Mouse (Mus musculus): ENCODE data around the gene Map2k6. TPM values are rescaled to one million over a fixed set of nuclear protein-coding genes. Genes with fewer than 3 reads are reported as not detected.
"Not testable (repeated sequence)": the region's sequence is repeated elsewhere in the genome, so short reads cannot be mapped to it uniquely, and the experiment has no call there.

Map2k6 gene
- 17.8 and 18.9 TPM in 2 replicates for polyA plus RNA-seq (2015; fragmentation: Nextera tagmentation; extraction: Ambion mirVana)

- Histone ChIP-seq H3K4me2 (replicated peaks) (peak within 1 kb of the TSS; percentile 72), H3K4me1 (replicated peaks) (peaks cover 3% of the 10 kb centered on the region; the same call in 1 of the 2 replicates), H3K36me3 (no peaks in the 10 kb centered on the region), H3K27me3 (replicated peaks) (no peaks in the 10 kb centered on the region), H3K9me3 (no peaks in the 10 kb centered on the region), H3K4me3 (replicated peaks) (peak within 1 kb of the TSS; percentile 60), H3K27ac (peak within 1 kb of the TSS; percentile 68; the same call in 1 of the 2 replicates), H3K9ac (peak within 1 kb of the TSS; percentile 49)
- ATAC-seq: peak; percentile 95
- 9% methylated on average over 20 of the region's 20 CpGs for WGBS
These were observed at the start of gene Map2k6 for GRCm38 (mm10) chr11:110398553-110399239. Map2k6 (plus strand) TSS chr11:110399122.

- Histone ChIP-seq H3K27me3 (replicated peaks) (no peaks in the 10 kb centered on the region), H3K9me3 (no peaks in the 10 kb centered on the region), H3K4me2 (replicated peaks) (no peak overlapping the region), H3K27ac (no peak overlapping the region), H3K4me1 (replicated peaks) (no peaks in the 10 kb centered on the region), H3K36me3 (no peaks in the 10 kb centered on the region), H3K4me3 (replicated peaks) (no peak overlapping the region), H3K9ac (no peak overlapping the region)
- no peak for ATAC-seq
- WGBS: 78% methylated on average over 9 of the region's 9 CpGs
These were observed 44.7 kb upstream of the Map2k6 start for GRCm38 (mm10) chr11:110354261-110354660.

- H3K4me2 ChIP-seq (replicated peaks); H3K36me3 ChIP-seq; ATAC-seq; H3K9me3 ChIP-seq; H3K9ac ChIP-seq; H3K27me3 ChIP-seq (replicated peaks); H3K4me3 ChIP-seq (replicated peaks); H3K4me1 ChIP-seq (replicated peaks); H3K27ac ChIP-seq: not testable (repeated sequence)
- WGBS: 85% methylated on average over 9 of the region's 9 CpGs
These were observed 43.8 kb upstream of the Map2k6 start for GRCm38 (mm10) chr11:110355131-110355530.

- no peak for ATAC-seq
- Histone ChIP-seq H3K9ac (no peak overlapping the region), H3K4me1 (replicated peaks) (no peaks in the 10 kb centered on the region), H3K36me3 (no peaks in the 10 kb centered on the region), H3K27me3 (replicated peaks) (no peaks in the 10 kb centered on the region), H3K27ac (no peak overlapping the region), H3K4me2 (replicated peaks) (no peak overlapping the region), H3K4me3 (replicated peaks) (no peak overlapping the region), H3K9me3 (no peaks in the 10 kb centered on the region)
- WGBS: 67% methylated on average over 16 of the region's 16 CpGs
These were observed 41.0 kb upstream of the Map2k6 start for GRCm38 (mm10) chr11:110357756-110358551.

- Histone ChIP-seq H3K4me1 (replicated peaks) (no peaks in the 10 kb centered on the region; the same call in 1 of the 2 replicates), H3K27ac (no peak overlapping the region), H3K27me3 (replicated peaks) (no peaks in the 10 kb centered on the region), H3K9ac (no peak overlapping the region), H3K36me3 (no peaks in the 10 kb centered on the region), H3K4me2 (replicated peaks) (no peak overlapping the region), H3K9me3 (no peaks in the 10 kb centered on the region), H3K4me3 (replicated peaks) (no peak overlapping the region)
- ATAC-seq: no peak
- 74% methylated on average over 3 of the region's 3 CpGs for WGBS
These were observed 33.9 kb upstream of the Map2k6 start for GRCm38 (mm10) chr11:110365016-110365415.

- no peak overlapping the region for H3K27ac ChIP-seq
- H3K4me3 ChIP-seq (replicated peaks): no peak overlapping the region
- H3K4me2 ChIP-seq (replicated peaks): no peak overlapping the region
- no peaks in the 10 kb centered on the region; the same call in 1 of the 2 replicates for H3K4me1 ChIP-seq (replicated peaks)
- H3K36me3 ChIP-seq: no peaks in the 10 kb centered on the region
- no peaks in the 10 kb centered on the region for H3K27me3 ChIP-seq (replicated peaks)
- 77% methylated on average over 3 of the region's 3 CpGs for WGBS
- H3K9ac ChIP-seq: no peak overlapping the region
- ATAC-seq: no peak
- H3K9me3 ChIP-seq: no peaks in the 10 kb centered on the region
These were observed 32.0 kb upstream of the Map2k6 start for GRCm38 (mm10) chr11:110366902-110367301.

- 90% methylated on average over 13 of the region's 13 CpGs for WGBS
- H3K27ac ChIP-seq: no peak overlapping the region
- H3K27me3 ChIP-seq (replicated peaks): no peaks in the 10 kb centered on the region
- no peaks in the 10 kb centered on the region for H3K36me3 ChIP-seq
- no peak overlapping the region for H3K4me3 ChIP-seq (replicated peaks)
- H3K9ac ChIP-seq: no peak overlapping the region
- H3K9me3 ChIP-seq: no peaks in the 10 kb centered on the region
- no peaks in the 10 kb centered on the region; the same call in 1 of the 2 replicates for H3K4me1 ChIP-seq (replicated peaks)
- H3K4me2 ChIP-seq (replicated peaks): no peak overlapping the region
- ATAC-seq: no peak
These were observed 31.3 kb upstream of the Map2k6 start for GRCm38 (mm10) chr11:110367638-110368037.

GRCm38 (mm10) chr11:110369312-110370019, 29.5 kb upstream of the Map2k6 start:
- no peaks in the 10 kb centered on the region; the same call in 1 of the 2 replicates for H3K4me1 ChIP-seq (replicated peaks)
- H3K9ac ChIP-seq: no peak overlapping the region
- peak; percentile 68; the same call in 1 of the 2 replicates for ATAC-seq
- peak overlapping the region; percentile 24; the same call in 1 of the 2 replicates for H3K4me2 ChIP-seq (replicated peaks)
- no peak overlapping the region for H3K4me3 ChIP-seq (replicated peaks)
- no peak overlapping the region for H3K27ac ChIP-seq
- H3K36me3 ChIP-seq: no peaks in the 10 kb centered on the region
- no peaks in the 10 kb centered on the region for H3K9me3 ChIP-seq
- 19% methylated on average over 15 of the region's 15 CpGs for WGBS
- no peaks in the 10 kb centered on the region for H3K27me3 ChIP-seq (replicated peaks)

GRCm38 (mm10) chr11:110371827-110372226, 27.1 kb upstream of the Map2k6 start:
- no peak overlapping the region for H3K27ac ChIP-seq
- H3K4me3 ChIP-seq (replicated peaks): no peak overlapping the region
- no peak overlapping the region for H3K4me2 ChIP-seq (replicated peaks)
- no peak overlapping the region for H3K9ac ChIP-seq
- WGBS: 59% methylated on average over 8 of the region's 8 CpGs
- no peak for ATAC-seq
- H3K4me1 ChIP-seq (replicated peaks): no peaks in the 10 kb centered on the region; the same call in 1 of the 2 replicates
- no peaks in the 10 kb centered on the region for H3K36me3 ChIP-seq
- no peaks in the 10 kb centered on the region for H3K27me3 ChIP-seq (replicated peaks)
- H3K9me3 ChIP-seq: no peaks in the 10 kb centered on the region

GRCm38 (mm10) chr11:110372266-110372954, 26.5 kb upstream of the Map2k6 start:
- Histone ChIP-seq H3K9me3 (no peaks in the 10 kb centered on the region), H3K4me2 (replicated peaks) (no peak overlapping the region), H3K4me3 (replicated peaks) (no peak overlapping the region), H3K36me3 (no peaks in the 10 kb centered on the region), H3K9ac (no peak overlapping the region), H3K27me3 (replicated peaks) (no peaks in the 10 kb centered on the region), H3K27ac (no peak overlapping the region), H3K4me1 (replicated peaks) (no peaks in the 10 kb centered on the region; the same call in 1 of the 2 replicates)
- 76% methylated on average over 15 of the region's 15 CpGs for WGBS
- ATAC-seq: no peak

- WGBS: 83% methylated on average over 9 of the region's 9 CpGs
- Histone ChIP-seq H3K27me3 (replicated peaks) (no peaks in the 10 kb centered on the region), H3K4me1 (replicated peaks) (no peaks in the 10 kb centered on the region; the same call in 1 of the 2 replicates), H3K9me3 (no peaks in the 10 kb centered on the region), H3K27ac (no peak overlapping the region), H3K36me3 (no peaks in the 10 kb centered on the region), H3K4me3 (replicated peaks) (no peak overlapping the region), H3K4me2 (replicated peaks) (no peak overlapping the region), H3K9ac (no peak overlapping the region)
- no peak for ATAC-seq
These were observed 24.9 kb upstream of the Map2k6 start for GRCm38 (mm10) chr11:110374036-110374435.

All from intestine, embryonic 15.5 days (tissue).